Mouse (Mus musculus) myocyte (in vitro differentiated cells): ENCODE data around the gene Olfr1020. TPM values are rescaled to one million over a fixed set of nuclear protein-coding genes. Genes with fewer than 3 reads are reported as not detected.

Source experiments
- H3K27me3 ChIP-seq: one replicate; pipeline ENCODE4 v1.6.1; 2011; ENCODE audit not compliant: control insufficient read depth, insufficient read depth, insufficient read length
- H3K36me3 ChIP-seq: one replicate; pipeline ENCODE4 v1.6.1; 2011; ENCODE audit not compliant: control insufficient read depth, insufficient read depth
- H3K4me2 ChIP-seq: one replicate; pipeline ENCODE4 v1.6.1; 2011; ENCODE audit warnings: low read depth, control low read depth
- H3K4me3 ChIP-seq: one replicate; pipeline ENCODE4 v1.5.1; 2011; ENCODE audit warnings: mild to moderate bottlenecking, control low read depth, moderate library complexity
- H3K79me2 ChIP-seq: one replicate; pipeline ENCODE4 v1.6.1; 2011; ENCODE audit not compliant: control insufficient read depth, insufficient read depth
- H3ac ChIP-seq: one replicate; pipeline ENCODE4 v1.6.1; 2011; ENCODE audit not compliant: control insufficient read depth, insufficient read length
- CEBPB ChIP-seq: IDR thresholded peaks from 2 replicates; pipeline ENCODE4 v1.6.1; 2011; ENCODE audit warnings: mild to moderate bottlenecking, moderate library complexity; ENCODE audit not compliant: poor library complexity, insufficient read depth, severe bottlenecking
- E2F4 ChIP-seq: IDR thresholded peaks from one replicate; pipeline ENCODE4 v1.6.1; 2011; ENCODE audit warnings: mild to moderate bottlenecking, control low read depth, moderate library complexity; ENCODE audit not compliant: insufficient read depth
- MAX ChIP-seq: IDR thresholded peaks from one replicate; pipeline ENCODE4 v1.6.1; 2011; ENCODE audit warnings: low read depth, mild to moderate bottlenecking, control low read depth
- MYOD1 ChIP-seq, 3 experiments: IDR thresholded peaks; one replicate each; pipeline ENCODE4 v1.6.1; 2011; ENCODE audit warnings: control low read depth in 2 of 3, low read depth in 2 of 3, mild to moderate bottlenecking in 2 of 3, moderate library complexity in 1 of 3; ENCODE audit not compliant: insufficient read length in 2 of 3, control insufficient read depth in 1 of 3
- MYOG ChIP-seq, 3 experiments: IDR thresholded peaks; one replicate each; pipeline ENCODE4 v1.6.1; 2011; ENCODE audit warnings: control low read depth in 2 of 3, low read depth in 2 of 3, mild to moderate bottlenecking in 2 of 3; ENCODE audit not compliant: insufficient read length in 2 of 3, control insufficient read depth in 1 of 3, insufficient read depth in 1 of 3
- POLR2A ChIP-seq: IDR thresholded peaks from one replicate; pipeline ENCODE4 v1.6.1; 2011; ENCODE audit warnings: low read depth, mild to moderate bottlenecking, control low read depth, moderate library complexity; ENCODE audit not compliant: insufficient read length
- POLR2AphosphoS2 ChIP-seq: IDR thresholded peaks from one replicate; pipeline ENCODE4 v1.6.1; 2011; ENCODE audit warnings: low read depth, control low read depth; ENCODE audit not compliant: insufficient read length
- REST ChIP-seq: IDR thresholded peaks from one replicate; pipeline ENCODE4 v1.6.1; 2011; ENCODE audit warnings: mild to moderate bottlenecking, control low read depth, moderate library complexity; ENCODE audit not compliant: insufficient read depth, insufficient read length
- SRF ChIP-seq: IDR thresholded peaks from one replicate; pipeline ENCODE4 v1.6.1; 2011; ENCODE audit warnings: low read depth; ENCODE audit not compliant: control insufficient read depth, insufficient read length
- TCF12 ChIP-seq: IDR thresholded peaks from one replicate; pipeline ENCODE4 v1.6.1; 2011; ENCODE audit warnings: mild to moderate bottlenecking, control low read depth; ENCODE audit not compliant: poor library complexity, insufficient read depth, severe bottlenecking
- TCF3 ChIP-seq: IDR thresholded peaks from one replicate; pipeline ENCODE4 v1.6.1; 2011; ENCODE audit warnings: low read depth, control low read depth; ENCODE audit not compliant: insufficient read length
- USF1 ChIP-seq: IDR thresholded peaks from one replicate; pipeline ENCODE4 v1.6.1; 2011; ENCODE audit warnings: low read depth, mild to moderate bottlenecking, control low read depth, moderate library complexity
- polyA plus RNA-seq: library from polyadenylated mRNA; unstranded; fragments of >200 nt; fragmentation: generic; extraction: Trizol; gene quantifications from one replicate; pipeline ENCODE4 v1.2.1, GENCODE M21; 2012; ENCODE audit warnings: missing spikeins

Gene Olfr1020
- polyA plus RNA-seq, 1 experiment = not detected

DNA sequence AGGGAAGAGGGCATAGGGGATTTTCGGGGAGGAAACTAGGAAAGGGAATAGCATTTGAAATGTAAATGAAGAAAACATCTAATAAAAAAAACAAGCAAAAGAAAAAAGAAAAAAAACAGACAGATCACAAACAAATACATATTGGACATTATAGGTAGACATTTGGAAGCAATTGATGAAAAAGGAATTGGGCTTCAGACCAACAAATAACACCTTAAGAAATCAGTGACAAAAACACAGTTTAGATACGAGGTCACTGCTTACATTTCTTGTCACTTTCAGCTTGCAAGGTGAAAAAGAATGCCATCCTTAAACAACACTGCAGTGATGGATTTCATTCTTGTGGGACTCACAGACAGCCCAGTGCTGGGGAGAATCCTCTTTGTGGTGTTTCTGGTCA lies 21.5 kb downstream of the Olfr1020 start, which contains the start of gene Olfr1022:
Gene Olfr1022, plus strand, starts transcription at position 301 of the 400 bp plus-strand sequence.
- H3K79me2 ChIP-seq = no peaks in the 10 kb centered on the region
- no peak within 1 kb of the TSS for H3ac ChIP-seq
- no peaks in the 10 kb centered on the region for H3K27me3 ChIP-seq
- TF ChIP-seq POLR2A = no peak
- TF ChIP-seq REST = no peak
- TF ChIP-seq TCF12 = no peak
- TF ChIP-seq MYOG (IDR thresholded peaks at IDR 0.05; ENCODE audit: control insufficient read depth in 1 of 3, insufficient read depth in 1 of 3, insufficient read length in 2 of 3, low read depth in 2 of 3) = no peak
- no peak for TF ChIP-seq TCF3
- TF ChIP-seq POLR2AphosphoS2 = no peak
- TF ChIP-seq MYOD1 (IDR thresholded peaks at IDR 0.05; ENCODE audit: control insufficient read depth in 1 of 3, insufficient read length in 2 of 3, low read depth in 2 of 3) = no peak
- no peak for TF ChIP-seq E2F4
- TF ChIP-seq USF1 = no peak
- TF ChIP-seq CEBPB = no peak
- TF ChIP-seq SRF = no peak
- TF ChIP-seq MAX = no peak
- H3K4me3 ChIP-seq = no peak within 1 kb of the TSS
- no peak within 1 kb of the TSS for H3K4me2 ChIP-seq
- no peaks in the 10 kb centered on the region for H3K36me3 ChIP-seq

DNA sequence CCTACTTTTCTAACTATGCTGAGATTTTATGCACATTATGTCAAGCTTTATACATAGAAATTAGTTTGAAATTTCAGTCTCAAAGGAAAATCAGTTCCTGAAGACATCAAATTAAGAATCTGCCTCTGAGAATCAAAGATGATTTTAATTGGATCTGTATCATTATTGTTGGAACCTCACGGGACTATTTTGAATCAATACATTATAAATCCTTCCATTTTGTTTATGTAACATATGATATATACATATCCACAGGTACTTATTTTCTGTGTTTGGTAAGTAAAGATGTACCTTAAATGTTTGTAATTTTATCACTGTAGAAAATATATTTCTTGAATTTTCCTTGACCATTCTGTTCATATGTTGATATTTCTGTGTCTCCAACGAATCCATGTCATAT lies 38.5 kb downstream of the Olfr1020 start, which contains the start of gene Olfr1023:
Gene Olfr1023, plus strand, starts transcription at position 301 of the 400 bp plus-strand sequence.
- Histone ChIP-seq H3K36me3 (no peaks in the 10 kb centered on the region), H3K4me3 (no peak within 1 kb of the TSS), H3ac (no peak within 1 kb of the TSS), H3K27me3 (no peaks in the 10 kb centered on the region), H3K4me2 (no peak within 1 kb of the TSS), H3K79me2 (no peaks in the 10 kb centered on the region)
- TF ChIP-seq MYOG (IDR thresholded peaks at IDR 0.05; ENCODE audit: control insufficient read depth in 1 of 3, insufficient read depth in 1 of 3, insufficient read length in 2 of 3, low read depth in 2 of 3) (no peak), E2F4 (no peak), USF1 (no peak), REST (no peak), MAX (no peak), POLR2A (no peak), MYOD1 (IDR thresholded peaks at IDR 0.05; ENCODE audit: control insufficient read depth in 1 of 3, insufficient read length in 2 of 3, low read depth in 2 of 3) (no peak), SRF (no peak), TCF3 (no peak), POLR2AphosphoS2 (no peak)

Other genes starting within 250 kb of the Olfr1020 start
- gene Olfr1000, start 235.1 kb upstream of the Olfr1020 start, polyA plus RNA-seq = not detected
- not detected for gene Olfr1002, start 196.3 kb upstream of the Olfr1020 start, polyA plus RNA-seq
- not detected for gene Olfr154, start 182.6 kb upstream of the Olfr1020 start, polyA plus RNA-seq
- not detected for gene Olfr1006, start 168.3 kb upstream of the Olfr1020 start, polyA plus RNA-seq
- not detected for gene Olfr1008, start 157.6 kb upstream of the Olfr1020 start, polyA plus RNA-seq
- gene Olfr1009, start 131.6 kb upstream of the Olfr1020 start, polyA plus RNA-seq = not detected
- not detected for gene Olfr1012, start 84.3 kb upstream of the Olfr1020 start, polyA plus RNA-seq
- not detected for gene Olfr1013, start 79.9 kb upstream of the Olfr1020 start, polyA plus RNA-seq
- not detected for gene Olfr1014, start 74.3 kb upstream of the Olfr1020 start, polyA plus RNA-seq
- gene Olfr1015, start 65.0 kb upstream of the Olfr1020 start, polyA plus RNA-seq = not detected
- gene Olfr1016, start 44.5 kb upstream of the Olfr1020 start, polyA plus RNA-seq = not detected
- gene Olfr1018, start 28.6 kb upstream of the Olfr1020 start, polyA plus RNA-seq = not detected
- gene Olfr1019, start 1.5 kb upstream of the Olfr1020 start, polyA plus RNA-seq = not detected
- not detected for gene Olfr1022, start 21.6 kb downstream of the Olfr1020 start, polyA plus RNA-seq
- gene Olfr1023, start 38.6 kb downstream of the Olfr1020 start, polyA plus RNA-seq = not detected
- not detected for gene Olfr1024, start 58.0 kb downstream of the Olfr1020 start, polyA plus RNA-seq
- gene Olfr1025-ps1, start 68.2 kb downstream of the Olfr1020 start, polyA plus RNA-seq = not detected
- gene Olfr1026, start 74.5 kb downstream of the Olfr1020 start, polyA plus RNA-seq = not detected
- not detected for gene Olfr1028, start 103.4 kb downstream of the Olfr1020 start, polyA plus RNA-seq
- gene Olfr1029, start 126.9 kb downstream of the Olfr1020 start, polyA plus RNA-seq = not detected
- not detected for gene Olfr1030, start 132.2 kb downstream of the Olfr1020 start, polyA plus RNA-seq
- gene Olfr1031, start 143.3 kb downstream of the Olfr1020 start, polyA plus RNA-seq = not detected
- gene Olfr1032, start 158.5 kb downstream of the Olfr1020 start, polyA plus RNA-seq = not detected
- gene Olfr1033, start 173.6 kb downstream of the Olfr1020 start, polyA plus RNA-seq = not detected
- not detected for gene Olfr1034, start 198.8 kb downstream of the Olfr1020 start, polyA plus RNA-seq
- gene Olfr1036, start 227.0 kb downstream of the Olfr1020 start, polyA plus RNA-seq = not detected
- gene Olfr1037, start 240.4 kb downstream of the Olfr1020 start, polyA plus RNA-seq = not detected